Mouse (Mus musculus) cortical plate, adult 2 months (tissue): Measurements from ENCODE around the gene Fam198a. TPM values are rescaled to one million over a fixed set of nuclear protein-coding genes. Genes with fewer than 3 reads are reported as not detected.

Source experiments
- H3K27ac ChIP-seq: fragments of 200-500 bp; 2 replicates; pipeline ENCODE4 v1.5.1; 2012; ENCODE audit warnings: low read length, control low read depth, inconsistent platforms; ENCODE audit not compliant: insufficient read depth
- H3K4me1 ChIP-seq: fragments of 200-500 bp; 2 replicates; pipeline ENCODE4 v1.6.1; 2011; ENCODE audit warnings: low read length; ENCODE audit not compliant: control insufficient read depth, insufficient read depth
- H3K4me3 ChIP-seq: fragments of 200-500 bp; 2 replicates; pipeline ENCODE4 v1.5.1; 2011; ENCODE audit warnings: mild to moderate bottlenecking, low read length, control low read depth; ENCODE audit not compliant: insufficient read depth
- CTCF ChIP-seq: fragments of 200-500 bp; IDR thresholded peaks from 2 replicates; pipeline ENCODE4 v1.5.1; 2011; ENCODE audit warnings: mild to moderate bottlenecking, control low read depth, low read length; ENCODE audit not compliant: insufficient read depth; ENCODE audit errors: extremely low read depth
- POLR2A ChIP-seq: fragments of 200-500 bp; IDR thresholded peaks from 2 replicates; pipeline ENCODE4 v1.6.1; 2011; ENCODE audit warnings: mild to moderate bottlenecking, low read length, control low read depth; ENCODE audit not compliant: insufficient read depth; ENCODE audit errors: extremely low read depth
- polyA plus RNA-seq: library from polyadenylated mRNA; depleted of rRNA; stranded (reverse); fragments of >200 nt; gene quantifications from 2 replicates; pipeline ENCODE4 v1.2.3, GENCODE M21; 2012

Fam198a gene
- polyA plus RNA-seq, 1 experiment, result 4.9 TPM

DNA sequence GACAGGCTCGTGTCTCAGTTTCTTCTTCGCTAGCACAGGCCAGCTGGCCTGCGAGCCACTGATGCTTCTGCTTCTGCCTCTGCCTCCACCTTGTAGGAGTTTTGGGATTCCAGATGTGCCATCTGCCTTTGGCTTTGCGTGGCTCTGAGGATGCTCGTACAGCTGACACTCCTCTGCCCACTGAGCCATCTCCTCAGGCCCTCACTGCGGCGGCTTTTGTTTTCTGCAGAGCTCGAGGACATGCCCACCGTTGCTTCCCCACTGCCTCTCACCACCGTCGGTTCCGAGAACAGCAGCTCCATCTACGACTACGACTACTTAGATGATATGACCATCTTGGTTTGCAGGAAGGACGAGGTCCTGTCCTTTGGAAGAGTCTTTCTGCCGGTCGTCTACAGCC is 42.5 kb upstream of the Fam198a start:
- no peak for TF ChIP-seq CTCF
- no peak for TF ChIP-seq POLR2A
- Histone ChIP-seq H3K27ac (no peak overlapping the region), H3K4me3 (no peak overlapping the region), H3K4me1 (peaks cover 6% of the 10 kb centered on the region; the same call in 1 of the 2 replicates)

DNA sequence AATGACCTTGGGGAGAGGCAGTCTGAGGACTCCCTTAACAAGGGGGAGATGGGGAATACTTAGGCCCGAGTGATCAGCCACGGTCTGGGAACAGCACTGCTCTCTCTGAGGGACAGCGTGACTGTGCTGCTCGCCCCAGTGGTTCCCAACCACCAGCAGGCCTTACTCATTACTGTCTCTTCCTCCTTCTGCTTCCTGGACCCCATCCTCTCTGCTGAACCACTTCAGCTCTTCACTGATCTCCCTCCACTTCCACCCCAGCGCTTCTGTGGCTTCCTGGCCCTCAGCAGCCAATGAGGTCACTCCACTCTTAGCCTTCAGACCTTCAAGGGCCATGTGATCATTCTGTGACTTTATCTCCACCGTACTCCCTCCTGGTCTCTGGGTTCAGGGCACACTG is 41.2 kb upstream of the Fam198a start:
- no peak for TF ChIP-seq POLR2A
- TF ChIP-seq CTCF, result no peak
- Histone ChIP-seq H3K4me1 (peaks cover 6% of the 10 kb centered on the region; the same call in 1 of the 2 replicates), H3K27ac (no peak overlapping the region), H3K4me3 (no peak overlapping the region)

DNA sequence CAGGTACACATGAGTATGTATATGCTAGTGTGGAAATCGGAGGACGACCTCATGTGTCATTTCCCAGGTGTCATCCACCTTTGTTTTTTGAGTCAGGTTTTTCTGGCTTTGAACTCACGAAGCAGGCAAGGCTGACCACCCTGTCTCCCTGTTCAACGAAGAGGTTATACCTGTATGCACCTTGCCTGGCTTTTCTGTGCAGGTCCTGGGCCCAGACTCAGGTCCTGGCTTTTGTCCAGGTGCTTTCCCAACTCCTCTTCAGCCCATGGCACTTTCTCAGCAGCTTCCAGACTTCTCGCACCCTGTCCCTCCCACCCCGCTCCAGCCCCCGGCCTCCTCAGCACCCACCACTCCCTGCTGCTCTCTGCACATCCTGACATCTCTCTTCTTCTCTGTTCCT is 39.6 kb upstream of the Fam198a start:
- no peak overlapping the region for H3K27ac ChIP-seq
- no peak overlapping the region for H3K4me3 ChIP-seq
- peaks cover 2% of the 10 kb centered on the region; the same call in 1 of the 2 replicates for H3K4me1 ChIP-seq
- no peak for TF ChIP-seq CTCF
- no peak for TF ChIP-seq POLR2A

DNA sequence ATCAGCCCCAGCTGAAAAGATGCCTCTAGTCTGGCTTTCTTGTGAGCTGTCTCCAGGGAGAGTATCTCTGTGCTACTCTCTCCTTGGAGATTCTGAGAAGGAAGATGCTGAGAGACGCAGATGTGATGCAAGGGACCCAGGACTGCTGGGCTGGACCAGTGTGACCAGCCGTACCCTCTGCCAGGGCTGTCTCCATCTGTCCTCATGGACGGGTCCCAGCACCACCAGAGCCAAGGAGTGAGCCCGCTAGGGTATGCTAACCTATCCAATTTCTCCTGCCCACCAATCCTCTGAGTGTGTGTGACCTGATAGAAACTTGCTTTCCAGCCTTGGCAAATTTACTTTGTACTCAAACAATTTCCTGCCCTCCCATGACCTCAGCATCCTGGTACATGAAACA is 38.0 kb upstream of the Fam198a start:
- Histone ChIP-seq H3K4me3 (no peak overlapping the region), H3K4me1 (no peaks in the 10 kb centered on the region), H3K27ac (no peak overlapping the region)
- TF ChIP-seq POLR2A (no peak), CTCF (no peak)

DNA sequence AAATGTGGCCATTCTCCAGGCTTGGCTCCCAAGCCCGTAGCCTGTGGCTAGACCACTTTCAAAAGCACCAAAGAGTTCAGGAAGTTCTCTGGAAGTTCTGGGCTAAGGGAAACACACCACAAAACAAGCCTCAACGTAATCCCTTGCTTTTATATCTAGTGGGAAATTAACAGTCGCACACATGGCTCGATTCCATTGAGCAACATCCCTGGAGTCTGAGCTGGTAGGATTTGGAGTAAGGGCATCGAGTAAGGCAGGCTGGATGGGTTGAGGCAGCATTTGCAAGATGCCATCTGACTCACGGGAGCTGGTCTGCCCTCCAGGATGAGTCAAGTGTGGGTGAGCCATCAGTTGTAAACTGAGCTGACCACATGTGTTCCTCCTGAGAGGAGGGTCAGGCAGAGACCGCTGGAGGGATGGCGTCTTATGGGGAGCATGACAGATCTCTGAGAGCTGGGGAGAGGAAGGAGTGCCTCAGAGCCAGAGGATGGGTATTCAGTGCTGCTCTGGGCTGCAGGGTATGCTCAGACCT is 36.5 kb upstream of the Fam198a start:
- no peak overlapping the region for H3K4me3 ChIP-seq
- no peaks in the 10 kb centered on the region for H3K4me1 ChIP-seq
- TF ChIP-seq POLR2A (no peak), CTCF (no peak)
- H3K27ac ChIP-seq, result no peak overlapping the region

DNA sequence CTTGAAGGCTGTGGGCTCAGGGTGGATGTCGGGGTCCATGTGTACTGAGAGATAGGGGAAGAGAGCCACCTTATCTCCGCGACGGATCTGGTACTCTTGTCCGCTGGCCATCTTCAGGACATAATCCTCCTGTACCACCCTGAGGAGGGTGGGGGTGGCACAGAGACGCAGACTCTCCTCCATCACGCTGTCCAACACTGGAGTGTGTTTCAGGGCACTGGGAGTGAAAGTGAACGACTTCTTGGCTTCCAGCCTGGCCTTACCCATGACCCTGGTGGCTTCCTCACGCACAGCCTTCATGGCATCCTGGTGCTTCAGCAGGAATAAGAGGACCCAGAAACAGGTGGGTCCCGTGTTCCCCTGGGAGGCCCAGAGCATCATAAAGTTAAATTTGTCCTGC is 35.7 kb upstream of the Fam198a start:
- Histone ChIP-seq H3K4me1 (no peaks in the 10 kb centered on the region), H3K4me3 (no peak overlapping the region), H3K27ac (no peak overlapping the region)
- TF ChIP-seq POLR2A, result no peak
- no peak for TF ChIP-seq CTCF

DNA sequence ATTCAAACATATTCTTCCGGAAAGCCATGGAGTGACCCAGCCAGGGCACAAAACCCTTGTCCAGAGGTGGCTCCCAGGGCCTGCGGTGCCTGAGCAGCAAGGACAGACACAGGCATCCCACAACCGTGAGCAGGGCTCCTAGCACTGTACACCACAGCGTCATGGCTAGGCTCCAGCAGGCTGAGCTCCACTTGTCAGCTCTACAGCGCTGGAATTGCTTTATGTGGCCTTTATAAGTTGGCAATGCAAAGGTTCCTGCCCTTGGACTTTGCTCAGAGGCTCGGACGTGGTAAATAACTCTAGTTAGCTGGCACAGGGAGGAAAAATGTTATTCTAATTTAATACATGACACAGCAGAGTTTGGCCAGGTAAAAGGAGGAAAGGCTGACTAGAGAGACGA is 34.7 kb upstream of the Fam198a start, which contains the start of gene Cyp8b1:
TSS of gene Cyp8b1 (minus strand) at position 204 of the 400 bp plus-strand sequence.
- H3K4me3 ChIP-seq, result no peak within 1 kb of the TSS
- no peak within 1 kb of the TSS for H3K27ac ChIP-seq
- TF ChIP-seq POLR2A, result no peak
- TF ChIP-seq CTCF, result no peak
- no peaks in the 10 kb centered on the region for H3K4me1 ChIP-seq

DNA sequence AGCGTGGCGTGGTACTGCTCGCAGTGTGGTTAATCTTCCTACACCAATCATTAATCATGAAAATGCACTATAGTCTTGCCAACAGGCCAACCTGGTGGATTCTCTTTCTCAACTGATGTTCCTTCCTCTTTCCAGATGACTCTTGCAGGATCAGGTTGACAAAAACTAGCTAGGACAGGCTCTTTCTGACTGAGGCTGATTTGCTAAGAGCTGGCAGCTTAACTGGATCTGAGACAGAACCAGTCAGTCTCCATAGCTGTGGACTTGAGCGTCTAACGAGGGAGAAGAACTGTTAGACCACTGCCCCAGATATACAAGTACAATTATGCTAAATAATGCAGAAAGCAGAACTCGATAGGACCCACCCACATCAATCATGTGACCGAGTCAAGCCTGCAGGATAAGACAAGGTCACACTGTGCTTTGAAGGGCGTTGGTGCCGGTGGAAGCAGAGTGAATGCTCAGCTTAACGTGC is 31.7 kb upstream of the Fam198a start:
- Histone ChIP-seq H3K27ac (no peak overlapping the region), H3K4me3 (no peak overlapping the region), H3K4me1 (no peaks in the 10 kb centered on the region)
- TF ChIP-seq POLR2A, result no peak

DNA sequence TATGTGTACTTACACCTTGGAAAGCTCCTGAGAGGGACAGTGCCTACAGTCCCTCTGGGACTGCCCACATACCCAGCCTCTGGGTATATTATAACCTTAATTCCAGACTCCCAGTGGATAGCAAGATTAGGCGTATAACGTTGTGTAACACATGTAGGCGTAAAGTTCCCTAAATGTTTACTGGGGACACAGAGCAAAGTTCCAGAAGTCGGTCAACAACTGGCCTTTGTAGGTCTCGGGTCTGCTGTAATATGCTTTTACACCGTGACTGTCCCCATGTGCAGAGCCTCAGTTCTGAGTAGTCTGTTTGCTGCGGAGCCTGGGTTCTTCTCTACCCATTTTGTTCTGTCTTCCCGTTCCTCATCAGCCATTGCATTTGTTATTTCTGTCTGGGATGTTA is 27.3 kb upstream of the Fam198a start:
- TF ChIP-seq POLR2A (no peak), CTCF (no peak)
- H3K4me3 ChIP-seq, result no peak overlapping the region
- H3K27ac ChIP-seq, result no peak overlapping the region
- H3K4me1 ChIP-seq, result no peaks in the 10 kb centered on the region

DNA sequence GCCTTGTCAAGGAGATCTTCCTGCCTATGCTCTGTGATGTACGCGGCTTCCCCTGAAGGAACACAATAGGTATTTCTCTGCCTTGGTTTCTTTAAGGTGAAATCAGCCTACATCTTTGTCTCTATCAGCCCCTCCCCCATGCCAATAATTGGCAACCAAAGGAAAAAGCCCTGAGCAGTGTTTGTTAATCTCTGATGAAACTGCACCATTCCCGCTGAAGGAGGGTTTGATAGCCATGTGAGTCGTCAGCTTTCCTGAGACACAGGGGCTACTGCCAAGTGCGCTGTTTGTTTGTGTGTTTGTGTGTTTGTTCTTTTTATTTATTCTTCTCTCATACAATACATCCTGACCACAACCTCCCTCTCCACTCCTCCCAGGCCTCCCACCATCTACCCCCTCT is 26.9 kb upstream of the Fam198a start:
- H3K4me3 ChIP-seq, result no peak overlapping the region
- no peak for TF ChIP-seq POLR2A
- no peak for TF ChIP-seq CTCF
- H3K4me1 ChIP-seq, result no peaks in the 10 kb centered on the region
- H3K27ac ChIP-seq, result no peak overlapping the region

DNA sequence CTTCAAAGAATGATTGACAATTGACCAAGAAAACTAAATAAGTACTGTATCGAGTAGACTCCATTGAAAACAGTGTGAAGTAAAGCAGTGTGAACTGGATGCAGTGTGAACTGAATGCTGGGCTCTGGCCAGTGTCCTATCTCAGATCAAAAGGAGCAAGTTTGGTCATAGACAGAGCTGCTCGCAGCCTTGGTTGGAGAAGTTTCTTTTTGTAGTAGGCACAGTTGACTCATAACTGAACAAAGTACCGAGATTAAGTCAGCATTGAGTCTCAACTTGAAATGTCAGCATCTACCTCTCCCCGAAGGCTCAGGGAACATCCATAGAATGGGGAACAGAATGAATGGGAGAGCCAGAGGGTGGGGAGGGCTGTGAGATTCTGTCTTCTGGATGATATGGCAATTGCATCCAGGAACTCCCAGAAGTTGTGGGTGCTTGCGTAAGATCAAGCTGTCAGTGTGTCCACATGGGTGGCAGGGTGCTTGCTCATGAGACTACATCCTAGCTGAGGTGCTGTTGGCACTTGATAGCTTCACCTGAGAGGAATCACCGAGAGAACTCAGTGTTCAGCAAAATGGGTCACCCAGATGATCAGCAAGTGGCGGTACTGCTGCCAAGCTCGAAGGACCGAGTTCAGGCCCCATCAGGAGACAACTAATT is 25.8 kb upstream of the Fam198a start:
- H3K4me1 ChIP-seq, result no peaks in the 10 kb centered on the region
- H3K4me3 ChIP-seq, result no peak overlapping the region
- no peak for TF ChIP-seq CTCF
- TF ChIP-seq POLR2A, result no peak
- no peak overlapping the region for H3K27ac ChIP-seq
